Mouse (Mus musculus): Measurements from ENCODE around the gene Galc. TPM values are rescaled to one million over a fixed set of nuclear protein-coding genes. Genes with fewer than 3 reads are reported as not detected.

Gene Galc
- polyA plus RNA-seq, 1 experiment from 2014 or later: 7.4 TPM

DNA sequence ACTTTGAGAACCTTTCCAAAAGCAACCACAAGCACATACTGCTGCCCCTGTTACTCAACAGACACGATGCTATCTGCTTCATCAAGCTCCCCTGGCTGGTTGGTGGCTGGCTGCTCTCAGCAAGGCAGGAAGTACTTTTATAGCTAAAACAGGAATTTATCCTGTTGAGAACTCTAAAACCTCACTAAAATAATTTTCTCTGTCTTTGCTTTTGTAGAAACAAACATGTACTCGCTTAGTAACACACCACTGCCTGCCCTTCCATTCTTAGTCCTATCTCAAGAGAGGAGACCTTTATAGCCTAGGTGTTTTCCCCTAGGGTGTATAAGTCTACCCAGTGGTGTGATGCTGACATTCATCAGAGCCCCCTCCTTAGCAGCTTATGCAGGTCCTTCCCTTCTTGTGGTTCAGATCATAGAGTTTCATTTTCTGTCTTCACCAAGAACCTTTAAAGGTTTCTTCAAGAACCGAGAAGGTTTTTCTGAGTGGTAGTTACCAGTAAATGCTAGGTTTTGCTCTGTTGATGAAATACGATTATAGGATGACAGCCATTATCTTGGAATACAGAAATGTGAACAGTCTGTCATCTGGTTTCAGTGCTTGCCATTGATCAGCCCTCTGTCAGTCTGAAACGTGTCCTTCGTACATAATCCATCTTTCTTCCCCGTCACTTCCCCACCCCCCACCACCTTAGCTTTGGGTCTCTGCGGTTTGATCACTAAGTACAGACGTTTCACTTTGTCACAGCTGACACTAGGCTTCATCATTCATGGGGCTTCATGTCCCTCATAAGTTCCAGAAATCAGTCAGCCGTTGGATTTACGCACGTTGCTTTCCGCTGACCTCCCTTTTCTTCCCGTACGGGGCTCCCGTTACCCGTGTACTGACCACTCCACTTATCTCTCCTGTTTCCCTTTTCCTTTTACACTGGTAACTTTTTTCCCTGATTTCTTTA lies 10.8 kb upstream of the Galc start:
- H3K27me3 ChIP-seq (ENCODE audit: control insufficient read depth, insufficient read depth, low read length): no peaks in the 10 kb centered on the region
- peak overlapping the region; percentile 5 to 6; a peak in 1 of 4 replicates for H3K4me3 ChIP-seq (ENCODE audit: control insufficient read depth in 1 of 2, insufficient read depth in 1 of 2, low read depth in 1 of 2, low read length in 2 of 2)
- no peaks in the 10 kb centered on the region for H3K36me3 ChIP-seq (ENCODE audit: control insufficient read depth, insufficient read depth, low read length)
- peak overlapping the region; percentile 46 for H3K4me2 ChIP-seq (ENCODE audit: low read length)
- H3K9ac ChIP-seq (ENCODE audit: low read length): no peak overlapping the region
- no peaks in the 10 kb centered on the region for H3K9me3 ChIP-seq (ENCODE audit: control insufficient read depth, low read length)
- no peak overlapping the region for H3K27ac ChIP-seq (replicated peaks in 1 of 2; ENCODE audit: control insufficient read depth in 1 of 2, insufficient read depth in 1 of 2, low read depth in 2 of 2, low read length in 2 of 2)
- H3K4me1 ChIP-seq (ENCODE audit: control insufficient read depth in 2 of 2, insufficient read depth in 2 of 2, low read length in 2 of 2): no peaks in the 10 kb centered on the region
- no peak for ATAC-seq (ENCODE audit: insufficient number of reproducible peaks, insufficient read depth, low FRiP score, low read depth)
- WGBS: 61% methylated on average over 17 of the region's 17 CpGs

DNA sequence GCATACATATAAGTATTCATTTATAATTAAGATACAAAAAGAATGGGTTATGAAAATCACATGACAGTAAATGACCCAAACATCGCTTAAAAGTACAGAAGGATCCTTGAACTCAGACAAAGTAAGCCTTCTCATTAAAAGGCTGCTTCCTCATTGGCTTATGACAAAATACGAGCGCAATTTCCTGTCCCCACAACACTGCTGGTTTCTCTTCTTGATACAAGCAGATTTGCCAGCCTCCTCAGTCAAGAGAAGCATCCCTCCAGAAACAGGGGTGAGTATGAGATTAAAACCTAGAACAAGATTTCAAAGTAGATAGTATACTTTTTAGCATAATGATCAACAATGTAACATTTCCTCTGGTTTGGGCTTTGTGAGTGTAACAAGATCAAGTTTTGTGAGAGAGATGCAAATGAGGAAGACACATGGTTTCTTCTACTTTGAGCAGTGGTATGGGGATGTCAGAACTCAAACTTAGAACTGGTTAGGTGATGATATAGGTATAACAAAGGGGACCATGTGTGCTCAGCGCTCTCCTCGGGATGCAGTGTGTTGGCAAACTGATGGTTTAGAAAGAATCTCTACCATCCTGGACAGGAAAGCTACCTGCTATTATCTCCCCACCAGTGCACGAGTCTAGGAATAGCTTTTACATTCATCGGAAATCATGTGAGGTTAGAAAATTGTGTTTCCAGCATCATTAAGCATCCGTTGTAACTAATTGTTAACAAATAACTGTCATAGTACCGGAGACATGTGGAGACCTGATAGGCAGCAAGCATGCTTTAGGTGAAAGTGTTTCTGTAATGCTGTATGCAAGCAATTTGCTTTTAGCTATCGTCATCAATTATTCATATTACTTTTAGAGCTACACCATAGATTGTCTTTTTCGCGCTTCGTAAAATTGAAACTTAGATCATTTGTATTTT lies 9.4 kb upstream of the Galc start, which contains the start of gene Gpr65:
Gene Gpr65, plus strand, starts transcription at position 195 of the 929 bp plus-strand sequence.
- Histone ChIP-seq H3K27ac (replicated peaks in 1 of 2; ENCODE audit: control insufficient read depth in 1 of 2, insufficient read depth in 1 of 2, low read depth in 2 of 2, low read length in 2 of 2) (no peak within 1 kb of the TSS), H3K4me2 (ENCODE audit: low read length) (no peak within 1 kb of the TSS)

DNA sequence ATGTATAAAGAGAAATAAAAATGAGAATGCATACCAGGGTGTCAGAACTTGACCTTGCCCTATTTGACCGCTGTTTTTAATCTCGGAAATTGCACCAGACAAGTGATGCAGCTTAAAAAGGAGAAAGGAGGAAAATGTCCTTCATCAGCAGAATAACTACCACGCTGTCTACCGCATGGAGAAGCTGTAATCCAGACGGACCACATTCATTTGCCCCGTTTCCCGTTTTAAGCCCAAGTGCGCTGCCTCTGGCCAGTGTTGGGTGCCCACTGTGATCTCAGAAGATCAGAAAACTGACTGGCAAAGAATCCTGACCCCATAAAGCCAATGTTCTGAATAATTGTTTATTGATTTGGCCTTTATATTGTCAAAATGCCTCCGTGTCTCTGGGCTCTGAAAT lies 6.4 kb upstream of the Galc start:
- no peak for ATAC-seq (ENCODE audit: insufficient number of reproducible peaks, insufficient read depth, low FRiP score, low read depth)
- H3K27ac ChIP-seq (replicated peaks in 1 of 2; ENCODE audit: control insufficient read depth in 1 of 2, insufficient read depth in 1 of 2, low read depth in 2 of 2, low read length in 2 of 2): no peak overlapping the region
- no peaks in the 10 kb centered on the region for H3K9me3 ChIP-seq (ENCODE audit: control insufficient read depth, low read length)
- no peaks in the 10 kb centered on the region for H3K4me1 ChIP-seq (ENCODE audit: control insufficient read depth in 2 of 2, insufficient read depth in 2 of 2, low read length in 2 of 2)
- H3K4me3 ChIP-seq (ENCODE audit: control insufficient read depth in 1 of 2, insufficient read depth in 1 of 2, low read depth in 1 of 2, low read length in 2 of 2): no peak overlapping the region
- no peaks in the 10 kb centered on the region for H3K27me3 ChIP-seq (ENCODE audit: control insufficient read depth, insufficient read depth, low read length)
- no peak overlapping the region for H3K4me2 ChIP-seq (ENCODE audit: low read length)
- WGBS: 85% methylated on average over 9 of the region's 9 CpGs
- H3K36me3 ChIP-seq (ENCODE audit: control insufficient read depth, insufficient read depth, low read length): no peaks in the 10 kb centered on the region
- H3K9ac ChIP-seq (ENCODE audit: low read length): no peak overlapping the region

More for the DNA sequence above, 9.4 kb upstream of the Galc start, which contains the start of gene Gpr65:
- Histone ChIP-seq H3K9ac (ENCODE audit: low read length) (no peak within 1 kb of the TSS), H3K9me3 (ENCODE audit: control insufficient read depth, low read length) (no peaks in the 10 kb centered on the region), H3K4me1 (ENCODE audit: control insufficient read depth in 2 of 2, insufficient read depth in 2 of 2, low read length in 2 of 2) (no peaks in the 10 kb centered on the region), H3K27me3 (ENCODE audit: control insufficient read depth, insufficient read depth, low read length) (no peaks in the 10 kb centered on the region), H3K36me3 (ENCODE audit: control insufficient read depth, insufficient read depth, low read length) (no peaks in the 10 kb centered on the region), H3K4me3 (ENCODE audit: control insufficient read depth in 1 of 2, insufficient read depth in 1 of 2, low read depth in 1 of 2, low read length in 2 of 2) (no peak within 1 kb of the TSS)
- ATAC-seq (ENCODE audit: insufficient number of reproducible peaks, insufficient read depth, low FRiP score, low read depth): no peak
- 86% methylated on average over 13 of the region's 13 CpGs for WGBS

- no peak for ATAC-seq (ENCODE audit: insufficient number of reproducible peaks, insufficient read depth, low FRiP score, low read depth)
- peak overlapping the region; percentile 89 to 91 for H3K4me3 ChIP-seq (ENCODE audit: control insufficient read depth in 1 of 2, insufficient read depth in 1 of 2, low read depth in 1 of 2, low read length in 2 of 2)
- peaks cover 2% of the 10 kb centered on the region; the same call in 1 of the 2 replicates for H3K36me3 ChIP-seq (ENCODE audit: control insufficient read depth, insufficient read depth, low read length)
- H3K9me3 ChIP-seq (ENCODE audit: control insufficient read depth, low read length): no peaks in the 10 kb centered on the region
- H3K27me3 ChIP-seq (ENCODE audit: control insufficient read depth, insufficient read depth, low read length): no peaks in the 10 kb centered on the region
- H3K9ac ChIP-seq (ENCODE audit: low read length): peak overlapping the region; percentile 96
- peaks cover 0 to 11% of the 10 kb centered on the region in 2 experiments; a peak in 1 of 4 replicates for H3K4me1 ChIP-seq (ENCODE audit: control insufficient read depth in 2 of 2, insufficient read depth in 2 of 2, low read length in 2 of 2)
- H3K4me2 ChIP-seq (ENCODE audit: low read length): peak overlapping the region; percentile 77
- H3K27ac ChIP-seq (replicated peaks in 1 of 2; ENCODE audit: control insufficient read depth in 1 of 2, insufficient read depth in 1 of 2, low read depth in 2 of 2, low read length in 2 of 2): peak overlapping the region; percentile 77 to 97
- under 1% methylated on average over 12 of the region's 12 CpGs for WGBS
These were observed 226 bp upstream of the Galc start for GRCm38 (mm10) chr12:98259518-98259852.

DNA sequence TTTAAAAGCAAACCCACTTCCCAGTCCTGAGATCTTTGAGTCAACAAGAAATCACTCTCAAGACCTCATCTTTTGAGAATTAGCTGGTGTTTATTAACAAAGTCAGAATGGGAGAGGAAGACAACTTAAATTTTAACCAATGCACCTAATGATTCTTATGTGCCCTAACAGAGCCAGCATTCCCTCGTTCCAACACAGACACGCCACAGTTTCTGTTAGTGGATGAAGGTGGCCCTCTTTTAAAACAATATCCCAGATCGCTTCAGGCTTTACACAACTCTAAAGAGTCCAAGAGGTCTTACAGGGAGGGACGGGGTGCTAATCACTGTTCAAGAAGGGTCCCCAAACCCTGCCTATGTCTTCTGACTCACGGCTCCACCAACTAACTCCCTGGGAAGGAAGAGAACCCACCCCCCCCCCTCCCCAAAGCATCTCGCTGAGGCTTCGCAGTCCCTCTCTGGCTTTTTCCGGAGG lies 851 bp downstream of the Galc start:
- Histone ChIP-seq H3K4me2 (ENCODE audit: low read length) (peak overlapping the region; percentile 77), H3K9me3 (ENCODE audit: control insufficient read depth, low read length) (no peaks in the 10 kb centered on the region), H3K27ac (replicated peaks in 1 of 2; ENCODE audit: control insufficient read depth in 1 of 2, insufficient read depth in 1 of 2, low read depth in 2 of 2, low read length in 2 of 2) (peak overlapping the region; percentile 92 to 97), H3K4me3 (ENCODE audit: control insufficient read depth in 1 of 2, insufficient read depth in 1 of 2, low read depth in 1 of 2, low read length in 2 of 2) (peak overlapping the region; percentile 89 to 91), H3K4me1 (ENCODE audit: control insufficient read depth in 2 of 2, insufficient read depth in 2 of 2, low read length in 2 of 2) (peaks cover 0 to 11% of the 10 kb centered on the region in 2 experiments; a peak in 1 of 4 replicates), H3K27me3 (ENCODE audit: control insufficient read depth, insufficient read depth, low read length) (no peaks in the 10 kb centered on the region), H3K9ac (ENCODE audit: low read length) (peak overlapping the region; percentile 96), H3K36me3 (ENCODE audit: control insufficient read depth, insufficient read depth, low read length) (peaks cover 2% of the 10 kb centered on the region; the same call in 1 of the 2 replicates)
- ATAC-seq (ENCODE audit: insufficient number of reproducible peaks, insufficient read depth, low FRiP score, low read depth): no peak
- WGBS: 2% methylated on average over 8 of the region's 8 CpGs

DNA sequence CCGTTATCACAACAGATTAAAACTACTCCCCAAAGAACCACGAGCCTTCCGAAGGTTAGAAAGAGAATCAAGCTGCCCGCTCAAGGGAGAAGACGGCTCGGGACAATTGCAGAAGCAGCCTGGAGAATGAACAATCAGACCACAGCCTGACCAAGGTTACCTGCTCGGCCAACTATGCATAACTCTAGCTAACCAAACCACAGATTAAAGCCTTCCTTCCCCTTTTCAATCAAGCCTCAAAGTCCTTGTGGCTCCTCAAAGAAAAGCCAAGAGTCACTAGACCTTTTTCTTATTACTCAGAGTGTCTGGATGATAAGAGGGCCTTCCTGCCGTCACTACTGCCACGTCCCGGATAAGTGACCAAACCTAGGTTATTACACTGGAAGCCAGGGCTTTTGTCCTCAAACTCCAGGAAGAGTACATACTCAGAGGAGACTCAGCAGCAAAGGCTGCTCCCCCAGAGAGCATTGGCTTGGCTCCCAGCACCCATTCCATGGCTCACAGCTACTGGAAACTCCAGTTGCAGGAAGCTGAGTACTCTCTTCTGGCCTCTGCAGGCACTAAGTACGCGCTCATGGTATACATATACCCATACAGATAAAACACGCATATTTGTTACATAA lies 3.8 kb downstream of the Galc start:
- Histone ChIP-seq H3K4me2 (ENCODE audit: low read length) (no peak overlapping the region), H3K27ac (replicated peaks in 1 of 2; ENCODE audit: control insufficient read depth in 1 of 2, insufficient read depth in 1 of 2, low read depth in 2 of 2, low read length in 2 of 2) (no peak overlapping the region), H3K4me3 (ENCODE audit: control insufficient read depth in 1 of 2, insufficient read depth in 1 of 2, low read depth in 1 of 2, low read length in 2 of 2) (no peak overlapping the region), H3K9ac (ENCODE audit: low read length) (no peak overlapping the region), H3K9me3 (ENCODE audit: control insufficient read depth, low read length) (no peaks in the 10 kb centered on the region), H3K36me3 (ENCODE audit: control insufficient read depth, insufficient read depth, low read length) (peaks cover 13% of the 10 kb centered on the region), H3K4me1 (ENCODE audit: control insufficient read depth in 2 of 2, insufficient read depth in 2 of 2, low read length in 2 of 2) (peaks cover 0 to 11% of the 10 kb centered on the region in 2 experiments; a peak in 1 of 4 replicates), H3K27me3 (ENCODE audit: control insufficient read depth, insufficient read depth, low read length) (no peaks in the 10 kb centered on the region)
- WGBS: 77% methylated on average over 13 of the region's 13 CpGs
- ATAC-seq (ENCODE audit: insufficient number of reproducible peaks, insufficient read depth, low FRiP score, low read depth): no peak

DNA sequence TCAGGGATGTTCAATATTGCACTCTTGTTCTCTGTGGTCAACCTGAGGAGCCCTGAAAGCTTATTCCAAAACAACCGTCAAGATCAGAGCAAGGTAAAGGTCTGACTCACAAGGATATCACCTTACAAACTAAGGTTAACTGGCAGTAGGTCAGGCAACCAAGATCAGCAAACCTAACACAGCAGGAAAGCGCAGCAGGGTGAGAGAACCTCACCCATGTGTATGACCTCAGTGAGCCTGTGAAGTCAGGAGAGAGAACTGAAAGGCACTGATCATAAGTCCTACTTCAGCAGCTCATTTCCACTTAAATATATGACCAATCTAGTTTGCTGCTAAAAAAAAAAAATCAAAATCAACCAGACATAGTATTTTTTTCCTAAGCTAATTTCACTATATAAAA lies 6.8 kb downstream of the Galc start:
- H3K36me3 ChIP-seq (ENCODE audit: control insufficient read depth, insufficient read depth, low read length): peaks cover 18% of the 10 kb centered on the region
- no peaks in the 10 kb centered on the region for H3K9me3 ChIP-seq (ENCODE audit: control insufficient read depth, low read length)
- H3K4me3 ChIP-seq (ENCODE audit: control insufficient read depth in 1 of 2, insufficient read depth in 1 of 2, low read depth in 1 of 2, low read length in 2 of 2): no peak overlapping the region
- no peak overlapping the region for H3K4me2 ChIP-seq (ENCODE audit: low read length)
- H3K27ac ChIP-seq (replicated peaks in 1 of 2; ENCODE audit: control insufficient read depth in 1 of 2, insufficient read depth in 1 of 2, low read depth in 2 of 2, low read length in 2 of 2): no peak overlapping the region
- H3K9ac ChIP-seq (ENCODE audit: low read length): no peak overlapping the region
- no peak for ATAC-seq (ENCODE audit: insufficient number of reproducible peaks, insufficient read depth, low FRiP score, low read depth)
- 81% methylated on average over 2 of the region's 2 CpGs for WGBS
- no peaks in the 10 kb centered on the region for H3K27me3 ChIP-seq (ENCODE audit: control insufficient read depth, insufficient read depth, low read length)
- peaks cover 0 to 4% of the 10 kb centered on the region in 2 experiments; a peak in 1 of 4 replicates for H3K4me1 ChIP-seq (ENCODE audit: control insufficient read depth in 2 of 2, insufficient read depth in 2 of 2, low read length in 2 of 2)

Measured in heart, embryonic 14.5 days (tissue).